Mouse (Mus musculus) C2C12 (cell line): ENCODE measurements around the gene Emp3. TPM values are rescaled to one million over a fixed set of nuclear protein-coding genes. Genes with fewer than 3 reads are reported as not detected.

Experiments used
- H3K27me3 ChIP-seq: one replicate; pipeline ENCODE4 v1.6.1; 2011; ENCODE audit not compliant: control insufficient read depth, insufficient read depth, insufficient read length
- H3K36me3 ChIP-seq: one replicate; pipeline ENCODE4 v1.6.1; 2011; ENCODE audit not compliant: control insufficient read depth, insufficient read depth
- H3K4me3 ChIP-seq: one replicate; pipeline ENCODE4 v1.5.1; 2011; ENCODE audit warnings: mild to moderate bottlenecking, control low read depth; ENCODE audit not compliant: poor library complexity, insufficient read depth, severe bottlenecking
- H3K79me2 ChIP-seq: one replicate; pipeline ENCODE4 v1.6.1; 2011; ENCODE audit not compliant: control insufficient read depth, insufficient read depth
- H3K79me3 ChIP-seq: one replicate; pipeline ENCODE4 v1.6.1; 2011; ENCODE audit warnings: low read depth, control low read depth
- H3ac ChIP-seq: one replicate; pipeline ENCODE3; 2011; ENCODE audit warnings: low read depth; ENCODE audit not compliant: control insufficient read depth, insufficient read length
- CEBPB ChIP-seq: IDR thresholded peaks from one replicate; pipeline ENCODE4 v1.6.1; 2011; ENCODE audit warnings: low read depth, mild to moderate bottlenecking, control low read depth, moderate library complexity
- CTCF ChIP-seq: IDR thresholded peaks from one replicate; pipeline ENCODE4 v1.5.1; 2011; ENCODE audit not compliant: control insufficient read depth, insufficient read depth, insufficient read length
- FOSL1 ChIP-seq: IDR thresholded peaks from one replicate; pipeline ENCODE4 v1.8.0; 2011; ENCODE audit warnings: mild to moderate bottlenecking, low read length; ENCODE audit not compliant: poor library complexity, insufficient read depth, severe bottlenecking
- MAX ChIP-seq: IDR thresholded peaks from one replicate; pipeline ENCODE4 v1.6.1; 2011; ENCODE audit warnings: mild to moderate bottlenecking, control low read depth
- MYOD1 ChIP-seq: IDR thresholded peaks from one replicate; pipeline ENCODE4 v1.6.1; 2011; ENCODE audit warnings: low read depth; ENCODE audit not compliant: control insufficient read depth, insufficient read length
- MYOG ChIP-seq: IDR thresholded peaks from one replicate; pipeline ENCODE4 v1.6.1; 2011; ENCODE audit not compliant: control insufficient read depth, insufficient read length; ENCODE audit errors: extremely low read depth
- USF1 ChIP-seq: IDR thresholded peaks from one replicate; pipeline ENCODE4 v1.6.1; 2011; ENCODE audit warnings: low read depth, mild to moderate bottlenecking, control low read depth, moderate library complexity
- polyA plus RNA-seq: library from polyadenylated mRNA; unstranded; fragments of >200 nt; fragmentation: generic; extraction: Trizol; gene quantifications from one replicate; pipeline ENCODE4 v1.2.1, GENCODE M21; 2012; ENCODE audit warnings: missing spikeins

The Emp3 gene
- polyA plus RNA-seq, 1 experiment: 705 TPM

DNA sequence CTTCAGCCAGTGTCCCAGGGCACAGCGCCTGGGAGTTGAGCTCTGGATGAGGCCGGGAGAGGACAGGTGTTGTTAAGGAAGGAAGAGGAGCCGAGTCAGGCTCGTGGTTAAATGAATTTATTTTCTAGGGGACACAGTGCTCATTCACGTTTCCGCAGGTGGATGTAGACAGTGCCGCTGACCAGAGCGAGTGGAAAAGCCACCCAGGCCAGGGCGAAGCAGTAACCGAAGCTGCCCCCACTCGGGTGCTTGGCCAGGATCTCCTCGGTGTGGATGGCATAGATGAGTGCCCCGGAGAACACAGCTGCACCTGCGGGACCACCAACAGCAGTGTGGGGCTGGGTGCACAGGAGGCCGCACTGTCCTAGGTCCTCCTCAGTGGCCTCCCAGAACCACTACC lies 3.3 kb downstream of the Emp3 start:
- Histone ChIP-seq H3K36me3 (peaks cover 10% of the 10 kb centered on the region), H3K79me3 (peaks cover 14% of the 10 kb centered on the region), H3ac (peak overlapping the region; percentile 21), H3K4me3 (no peak overlapping the region), H3K27me3 (no peaks in the 10 kb centered on the region), H3K79me2 (peaks cover 46% of the 10 kb centered on the region)
- TF ChIP-seq MAX (no peak), MYOD1 (no peak), USF1 (no peak)

DNA sequence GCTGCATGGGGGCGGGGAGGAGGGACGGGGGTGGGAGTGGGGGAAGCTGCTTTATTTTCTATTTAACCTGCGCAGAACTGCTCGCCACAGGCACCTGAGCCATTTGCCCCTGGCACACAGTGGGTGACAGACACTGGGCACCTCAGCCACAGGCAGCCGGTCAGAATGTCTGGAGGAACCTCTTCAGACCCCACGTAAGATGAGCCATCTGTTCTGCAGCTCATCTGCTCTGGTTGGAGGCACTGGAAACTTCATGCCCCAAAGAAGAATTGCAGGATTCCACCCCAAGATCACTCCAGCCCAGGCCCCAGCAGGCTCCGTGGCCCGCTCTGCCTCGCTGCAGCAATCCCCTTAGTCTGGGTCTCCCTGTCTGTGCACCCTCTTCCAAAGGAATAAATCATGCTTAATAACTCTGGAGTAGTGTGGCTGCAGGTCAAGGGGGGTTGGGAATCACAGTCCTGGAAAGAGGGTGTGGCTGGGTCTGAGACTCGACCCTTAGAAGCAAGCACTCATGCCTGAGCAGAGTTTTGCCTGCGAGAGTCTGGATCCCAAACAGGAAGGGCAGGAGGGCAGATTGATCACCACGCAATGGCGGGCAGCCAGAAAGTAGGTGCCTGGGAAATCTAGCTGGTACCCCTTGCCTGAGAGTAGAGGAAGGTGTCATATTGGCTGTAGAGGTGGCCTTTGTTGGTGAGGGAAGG lies 4.0 kb downstream of the Emp3 start:
- Histone ChIP-seq H3K79me3 (peaks cover 14% of the 10 kb centered on the region), H3K36me3 (peaks cover 10% of the 10 kb centered on the region), H3K27me3 (no peaks in the 10 kb centered on the region), H3ac (peak overlapping the region; percentile 58), H3K4me3 (no peak overlapping the region), H3K79me2 (peaks cover 38% of the 10 kb centered on the region)
- TF ChIP-seq MAX (no peak), MYOG (no peak), FOSL1 (no peak), CTCF (no peak), CEBPB (no peak), USF1 (no peak), MYOD1 (no peak)

DNA sequence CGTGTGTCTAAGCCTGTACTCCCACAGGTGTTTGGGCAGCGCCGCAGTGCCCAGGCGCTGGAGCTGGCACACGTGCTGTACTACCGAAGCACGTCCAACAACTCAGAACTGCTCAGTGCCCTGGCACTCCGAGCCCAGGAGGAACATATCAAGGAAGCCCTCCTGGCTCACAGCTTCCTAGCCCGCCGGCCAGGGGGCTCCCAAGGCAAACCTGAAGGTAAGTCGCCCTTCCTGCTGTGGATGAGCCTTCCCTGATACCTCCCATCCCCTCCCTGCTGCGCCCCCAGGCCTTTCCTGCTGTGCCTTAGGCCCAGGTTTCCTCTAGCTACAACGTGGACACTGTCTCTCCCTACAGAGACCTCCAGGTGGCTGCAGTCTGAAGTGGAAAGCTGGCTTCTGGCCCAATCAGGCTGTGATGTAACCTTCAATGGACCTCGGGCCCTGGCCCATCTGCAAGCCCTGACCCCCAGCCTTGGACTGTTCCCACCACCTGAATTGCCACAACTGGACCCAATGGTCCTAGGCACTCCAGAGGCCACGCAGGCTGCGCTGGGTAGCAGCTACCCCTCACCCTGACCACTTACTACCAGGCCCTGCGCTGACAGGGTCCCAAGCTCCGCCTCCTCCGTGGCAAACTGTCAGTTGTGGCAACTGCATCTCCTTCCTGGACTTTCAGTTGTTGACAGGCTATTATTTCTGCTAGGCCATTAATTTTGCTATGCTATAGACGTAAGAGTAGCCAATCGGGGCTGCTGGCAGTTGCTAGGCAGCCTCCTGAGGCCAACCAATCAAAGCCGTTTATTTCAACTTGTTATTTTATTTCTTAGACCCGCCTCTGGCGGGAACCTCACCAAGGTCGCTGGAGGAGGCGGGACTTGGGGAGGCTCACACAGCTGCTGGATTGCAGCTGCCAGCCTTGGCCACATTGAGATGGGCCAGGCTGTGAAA lies 4.9 kb downstream of the Emp3 start:
- no peak overlapping the region for H3ac ChIP-seq
- TF ChIP-seq USF1 (no peak), MYOD1 (peak; percentile 37)
- peaks cover 10% of the 10 kb centered on the region for H3K36me3 ChIP-seq
- peaks cover 11% of the 10 kb centered on the region for H3K79me3 ChIP-seq
- H3K4me3 ChIP-seq: no peak overlapping the region
- no peaks in the 10 kb centered on the region for H3K27me3 ChIP-seq
- peaks cover 30% of the 10 kb centered on the region for H3K79me2 ChIP-seq

- no peak overlapping the region for H3K4me3 ChIP-seq
- peaks cover 7% of the 10 kb centered on the region for H3K79me3 ChIP-seq
- no peak overlapping the region for H3ac ChIP-seq
- H3K36me3 ChIP-seq: peaks cover 10% of the 10 kb centered on the region
- TF ChIP-seq CEBPB (no peak), MYOG (no peak), MYOD1 (no peak), CTCF (no peak), USF1 (no peak), MAX (no peak), FOSL1 (no peak)
- peaks cover 24% of the 10 kb centered on the region for H3K79me2 ChIP-seq
- no peaks in the 10 kb centered on the region for H3K27me3 ChIP-seq
Observed at GRCm38 (mm10) chr7:45915011-45915410, 6.2 kb downstream of the Emp3 start.

DNA sequence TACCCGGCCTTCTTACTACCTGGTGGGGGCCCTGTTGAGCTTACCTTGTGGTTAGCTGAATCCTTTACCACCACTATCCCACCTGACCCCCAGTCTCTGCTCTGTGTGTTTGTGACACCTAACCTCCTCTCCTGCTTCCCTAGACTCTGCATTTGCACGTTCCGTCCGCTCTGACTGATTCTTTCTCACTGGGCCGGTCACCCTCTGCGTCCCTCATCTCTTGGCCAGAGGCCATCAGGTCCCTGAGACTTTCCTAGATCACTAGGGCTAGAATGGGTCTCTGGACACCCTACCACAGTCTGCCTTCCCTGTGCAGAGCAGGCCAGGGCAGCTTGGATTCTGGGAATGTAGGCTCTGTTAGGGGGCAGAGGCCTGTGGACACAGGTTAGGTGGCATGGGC lies 7.1 kb downstream of the Emp3 start:
- Histone ChIP-seq H3K27me3 (no peaks in the 10 kb centered on the region), H3K4me3 (no peak overlapping the region)
- no peak for TF ChIP-seq CEBPB

GRCm38 (mm10) chr7:45909145-45909544 lies 12.1 kb downstream of the Emp3 start:
- H3K79me3 ChIP-seq: no peaks in the 10 kb centered on the region
- H3K79me2 ChIP-seq: no peaks in the 10 kb centered on the region
- no peak overlapping the region for H3K4me3 ChIP-seq
- peaks cover 4% of the 10 kb centered on the region for H3K36me3 ChIP-seq
- no peak overlapping the region for H3ac ChIP-seq
- TF ChIP-seq MYOG: no peak
- no peak for TF ChIP-seq USF1
- TF ChIP-seq CTCF: no peak
- TF ChIP-seq MYOD1: no peak
- TF ChIP-seq MAX: no peak
- TF ChIP-seq CEBPB: no peak
- no peak for TF ChIP-seq FOSL1
- H3K27me3 ChIP-seq: no peaks in the 10 kb centered on the region

More for the DNA sequence above, 7.1 kb downstream of the Emp3 start:
- Histone ChIP-seq H3ac (no peak overlapping the region), H3K36me3 (peaks cover 10% of the 10 kb centered on the region), H3K79me3 (no peaks in the 10 kb centered on the region), H3K79me2 (peaks cover 15% of the 10 kb centered on the region)
